Mouse (Mus musculus) right cerebral cortex, postnatal 4 days (tissue): ENCODE results near the gene Celf6.

ENCODE experiments used
- DNase-seq: peaks from one replicate; pipeline ENCODE4 v3.0.0-alpha.2; 2022

Celf6 gene

GRCm38 (mm10) chr9:59577844-59578504 is at the start of gene Celf6:
Gene Celf6 (plus strand): TSS chr9:59577917.
- DNase-seq = peak; percentile 94

GRCm38 (mm10) chr9:59528274-59528673 is 49.4 kb upstream of the Celf6 start:
- no peak for DNase-seq

DNA sequence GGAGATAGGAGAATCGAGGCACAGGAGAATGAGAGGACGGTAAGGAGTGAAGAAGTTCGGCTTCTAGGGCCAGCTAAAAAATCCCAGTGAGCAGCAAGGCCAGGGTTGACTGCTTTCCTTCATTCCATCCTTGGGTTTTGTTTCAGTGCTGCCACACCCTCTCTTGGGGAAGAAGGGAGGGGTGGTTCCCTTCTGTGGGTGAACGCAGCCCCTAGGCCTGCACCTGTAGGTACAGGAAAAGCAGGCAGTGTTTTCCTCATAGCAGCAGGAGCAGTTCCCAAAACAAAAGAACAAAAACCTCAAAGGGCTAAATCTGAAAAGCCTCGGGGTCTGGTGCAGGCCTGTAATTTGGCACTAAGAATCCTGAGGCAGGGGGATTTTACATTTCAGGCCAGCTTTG is 46.1 kb upstream of the Celf6 start:
- no peak for DNase-seq

- DNase-seq = no peak
Measured at GRCm38 (mm10) chr9:59533422-59533821, 44.3 kb upstream of the Celf6 start.

DNA sequence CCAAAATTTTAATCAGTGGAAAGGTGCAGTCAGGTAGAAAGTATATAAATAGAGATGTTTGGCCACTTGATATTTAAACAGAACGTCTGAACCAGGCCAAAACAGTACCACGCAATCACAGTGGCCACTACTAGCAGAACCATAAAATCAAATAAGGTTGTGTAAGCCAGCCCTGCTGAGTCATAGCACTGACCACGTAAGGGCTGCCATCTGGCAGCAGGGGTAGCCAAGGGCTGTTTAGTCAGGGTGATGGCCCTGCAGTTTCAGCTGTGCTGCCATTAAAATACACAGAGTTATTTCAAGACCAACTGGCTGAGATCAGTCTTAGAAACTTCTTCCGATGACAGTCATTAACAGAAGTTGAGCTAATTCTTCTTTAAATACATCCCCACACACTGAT is 43.8 kb upstream of the Celf6 start:
- DNase-seq = no peak

- DNase-seq = no peak
Measured at GRCm38 (mm10) chr9:59537651-59538050, 40.1 kb upstream of the Celf6 start.

- DNase-seq = peak; percentile 80
Measured at GRCm38 (mm10) chr9:59539441-59540137, 38.1 kb upstream of the Celf6 start, which contains the start of the genes Hexa and Tmem202. Gene Hexa (plus strand): TSS chr9:59539540. Gene Tmem202 (minus strand): TSS chr9:59539847.

GRCm38 (mm10) chr9:59541617-59542016 is 36.1 kb upstream of the Celf6 start:
- DNase-seq = no peak

DNA sequence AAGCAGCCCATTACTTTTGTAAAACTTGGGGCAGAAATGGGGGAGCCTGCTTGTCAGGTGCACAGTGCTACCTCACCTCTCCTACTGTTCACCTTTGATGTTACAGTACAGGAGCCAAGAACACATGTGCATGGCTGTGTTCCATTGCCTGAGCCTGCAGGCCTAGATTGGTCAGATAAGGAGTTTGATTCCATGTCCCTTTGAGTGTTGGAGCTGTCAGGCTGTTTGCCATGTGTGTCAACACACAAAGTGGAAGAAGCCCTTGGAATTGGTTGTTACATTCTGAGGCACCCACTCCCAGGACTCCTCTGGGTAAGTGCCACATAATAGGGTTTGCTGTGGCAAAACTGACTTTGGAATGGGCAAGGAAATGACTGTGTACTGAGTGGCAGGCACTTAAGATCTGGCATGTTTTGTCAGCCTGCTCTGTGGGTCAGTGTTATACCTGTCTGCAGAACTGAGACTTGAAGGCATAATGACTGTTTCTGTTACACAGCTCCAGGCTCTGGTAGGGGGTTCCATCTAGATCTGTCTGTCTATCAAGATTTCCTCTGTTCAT is 34.9 kb upstream of the Celf6 start:
- no peak for DNase-seq

DNA sequence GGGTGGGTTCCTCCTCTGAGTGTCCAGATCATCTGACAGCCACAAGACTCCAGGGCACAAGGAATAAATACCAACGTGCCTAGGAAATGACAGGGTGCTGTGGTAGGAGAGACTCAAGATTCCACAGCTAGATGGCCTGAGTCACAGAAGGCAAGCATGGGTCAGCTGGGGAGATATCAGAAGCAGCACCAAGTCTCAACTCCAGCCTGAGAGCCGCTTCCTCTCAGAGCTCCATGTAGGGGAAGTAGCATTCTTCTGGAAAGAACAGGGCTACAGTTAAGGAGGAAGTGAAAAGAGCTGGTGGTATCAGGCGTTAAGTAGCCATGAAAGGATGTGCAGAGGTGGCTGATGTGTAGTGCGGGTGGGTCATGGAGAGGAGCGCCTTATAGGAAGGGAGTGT is 33.0 kb upstream of the Celf6 start:
- no peak for DNase-seq

GRCm38 (mm10) chr9:59547869-59548268 is 29.8 kb upstream of the Celf6 start:
- DNase-seq = no peak

DNA sequence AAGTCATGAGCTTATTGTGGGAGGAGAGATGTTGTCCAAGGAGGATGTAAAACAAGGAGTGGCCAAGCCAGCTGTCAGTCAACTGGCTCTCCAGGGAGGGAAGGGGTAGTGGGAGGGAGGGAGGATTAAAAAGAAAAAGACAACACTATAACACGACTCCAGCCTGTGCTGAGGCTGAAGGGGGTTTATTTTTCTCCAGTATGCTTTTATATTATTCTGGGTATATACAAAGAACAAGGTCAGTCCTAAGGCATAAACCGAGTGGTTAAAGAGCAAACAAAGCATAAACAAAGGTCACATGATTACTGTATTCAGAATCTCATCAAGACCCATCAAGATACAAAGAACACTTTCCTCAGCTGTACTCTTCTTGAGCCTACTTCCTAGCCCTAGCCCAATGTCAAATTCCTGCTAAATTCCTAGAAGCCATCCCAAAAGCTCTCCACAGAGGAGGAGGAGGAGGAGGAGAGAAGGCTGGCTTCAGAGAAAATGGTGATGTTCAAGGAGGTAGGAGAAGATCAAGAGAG is 28.7 kb upstream of the Celf6 start:
- DNase-seq = no peak

GRCm38 (mm10) chr9:59550077-59550476 is 27.6 kb upstream of the Celf6 start:
- DNase-seq = no peak

GRCm38 (mm10) chr9:59551017-59551416 is 26.7 kb upstream of the Celf6 start:
- no peak for DNase-seq

DNA sequence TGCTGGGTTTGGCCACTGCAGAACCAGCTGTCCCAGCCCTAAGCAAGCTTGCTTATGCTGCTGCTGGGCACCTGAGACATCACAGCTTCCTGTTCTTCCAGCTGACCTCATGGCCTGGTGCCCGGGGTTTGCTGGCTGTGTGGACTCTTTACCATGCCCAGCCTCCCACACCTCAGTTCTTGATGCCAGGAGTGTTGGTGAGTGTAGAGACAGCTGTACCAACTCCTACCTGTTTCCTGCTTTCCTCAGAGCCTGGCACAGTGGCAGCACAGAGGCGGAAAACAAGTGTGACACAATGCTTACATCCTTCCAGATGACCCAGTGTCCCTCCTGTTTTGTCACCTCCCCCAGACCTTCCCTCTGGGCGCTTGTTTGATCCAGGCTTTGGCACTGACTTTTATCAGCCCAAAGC is 26.1 kb upstream of the Celf6 start:
- no peak for DNase-seq

GRCm38 (mm10) chr9:59552610-59553009 is 25.1 kb upstream of the Celf6 start:
- DNase-seq = no peak

- no peak for DNase-seq
Measured at GRCm38 (mm10) chr9:59553719-59554118, 24.0 kb upstream of the Celf6 start.

DNA sequence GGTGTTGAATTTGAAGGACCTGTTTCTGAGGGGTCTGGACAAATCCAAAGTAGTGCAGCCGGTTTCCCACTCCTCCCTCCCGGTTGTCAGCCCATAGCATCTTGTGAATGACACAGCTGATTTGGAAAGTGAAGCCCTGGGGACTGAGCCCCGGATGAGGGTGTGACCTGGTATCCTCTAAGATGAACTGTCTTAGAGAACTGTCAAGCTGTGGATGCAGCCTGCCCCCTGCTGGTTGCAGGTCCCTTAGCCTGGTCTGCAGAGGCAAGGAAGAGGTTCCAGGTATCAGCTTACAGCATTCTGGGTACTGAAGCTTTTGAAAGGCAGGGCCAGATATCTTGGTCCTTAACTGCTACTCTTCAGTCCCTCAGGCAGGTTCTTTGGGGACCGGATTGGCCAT is 12.1 kb upstream of the Celf6 start:
- DNase-seq = peak; percentile 75

DNA sequence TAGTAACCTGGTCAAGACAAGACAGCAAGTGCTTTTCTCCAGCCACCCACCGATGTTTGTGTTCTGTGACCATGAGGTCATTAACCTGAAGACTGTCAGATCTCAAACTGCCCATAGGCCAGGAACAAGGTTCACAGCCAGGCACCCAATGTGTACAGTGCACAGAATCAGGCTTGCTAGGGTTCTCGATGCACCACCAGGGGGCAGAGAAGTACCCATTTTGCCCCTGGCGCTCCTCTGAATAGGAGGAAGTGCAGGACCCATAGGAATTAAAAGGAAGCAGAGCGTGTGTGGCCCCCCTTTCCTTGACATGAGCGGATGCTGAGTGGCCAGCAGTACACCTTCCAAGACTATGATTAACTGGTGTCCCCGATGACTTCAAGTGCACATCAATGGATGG is 10.6 kb upstream of the Celf6 start:
- DNase-seq = peak; percentile 70

DNA sequence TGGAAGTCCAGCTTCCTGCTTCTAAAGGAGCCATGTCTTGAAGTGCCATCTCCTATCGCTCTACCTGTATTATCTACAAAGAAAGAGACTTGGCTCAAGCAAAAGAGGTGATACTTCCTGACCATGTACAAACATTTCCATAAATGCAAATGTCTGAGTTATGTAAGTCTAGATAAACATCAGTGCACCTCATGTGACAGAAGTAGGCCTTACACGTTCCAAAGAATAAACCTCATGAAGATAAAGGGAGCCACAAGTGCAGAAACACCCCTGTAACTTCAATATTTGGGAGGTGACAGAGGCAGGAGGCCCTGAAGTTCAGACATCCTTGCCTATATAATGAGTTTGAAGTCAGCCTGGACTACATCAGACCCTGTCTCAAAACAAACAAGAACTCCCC is 5.9 kb upstream of the Celf6 start:
- DNase-seq = no peak

- no peak for DNase-seq
Measured at GRCm38 (mm10) chr9:59577401-59577800, 316 bp upstream of the Celf6 start.

GRCm38 (mm10) chr9:59578505-59578867 is 769 bp downstream of the Celf6 start:
- no peak for DNase-seq

GRCm38 (mm10) chr9:59584871-59585308 is 7.2 kb downstream of the Celf6 start:
- peak; percentile 72 for DNase-seq

- no peak for DNase-seq
Measured at GRCm38 (mm10) chr9:59588252-59588651, 10.5 kb downstream of the Celf6 start.
